ENCODE assay signal across 13 mouse cellular contexts in the genomic region with DNA sequence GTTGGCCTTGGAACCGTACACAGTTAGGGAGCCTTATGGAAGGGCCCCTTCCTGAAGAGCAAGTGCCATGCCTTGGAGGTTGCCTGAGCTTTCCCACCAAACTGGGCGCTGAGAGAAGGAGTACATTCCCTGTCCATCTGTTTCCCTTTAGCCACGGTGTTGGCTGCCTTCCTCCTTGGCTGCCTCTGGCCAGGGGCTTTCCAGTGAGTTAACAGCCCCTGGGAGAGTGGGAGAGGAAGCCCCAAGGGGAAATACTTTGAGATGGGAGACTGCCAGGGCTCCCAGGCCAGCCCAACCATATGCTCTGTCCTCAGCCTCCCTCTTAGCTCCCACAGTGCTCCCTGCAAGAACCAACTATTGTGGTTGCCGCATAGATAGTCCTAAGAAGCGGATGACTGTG.
DNase-seq lines count a peak whose midpoint lies in the region; ATAC-seq and TF ChIP-seq lines count a peak whose summit lies in the region.
"Had no signal": no experiment of that assay in that cellular context is flagged by ENCODE, and none has a peak within 500 bp of the region (broad histone marks: within the 10 kb centered on the region; RNA-seq: fewer than 3 reads in every experiment).

No protein-coding gene starts in this region.

- H3K9me3 ChIP-seq in hindbrain, embryonic 16.5 days (ENCODE audit: control insufficient read depth, low read length): no peaks in the 10 kb centered on the region
- no peaks in the 10 kb centered on the region for H3K9me3 ChIP-seq in hindbrain, embryonic 13.5 days
- H3K9me3 ChIP-seq in embryonic facial prominence, embryonic 15.5 days (replicated peaks): no peaks in the 10 kb centered on the region
- H3K9me3 ChIP-seq: embryonic facial prominence, embryonic 12.5 days; intestine, embryonic 15.5 days had no signal

- intact Hi-C loops in heart, postnatal 25 days (cut with DNase I): no loop called here

- no peak overlapping the region for H3K9ac ChIP-seq in hindbrain, embryonic 16.5 days (ENCODE audit: low read depth, low read length)
- H3K9ac ChIP-seq in hindbrain, embryonic 13.5 days: no peak overlapping the region
- H3K9ac ChIP-seq in embryonic facial prominence, embryonic 15.5 days: no peak overlapping the region
- H3K9ac ChIP-seq: embryonic facial prominence, embryonic 12.5 days; intestine, embryonic 15.5 days had no signal

- no peak for TF ChIP-seq CTCF in layer of hippocampus, adult 2 months (conservative IDR thresholded peaks at IDR 0.05)

- H3K27ac ChIP-seq in hindbrain, embryonic 16.5 days (ENCODE audit: low read depth, low read length): no peak overlapping the region
- H3K27ac ChIP-seq in hindbrain, embryonic 13.5 days: no peak overlapping the region
- peak overlapping the region; percentile 51; the same call in 1 of the 2 replicates for H3K27ac ChIP-seq in embryonic facial prominence, embryonic 15.5 days (replicated peaks)
- no peak overlapping the region for H3K27ac ChIP-seq in layer of hippocampus, adult 2 months
- H3K27ac ChIP-seq: embryonic facial prominence, embryonic 12.5 days; intestine, embryonic 15.5 days had no signal

- peak; percentile 84 for DNase-seq in Muller cell, postnatal 12 days (ENCODE audit: inconsistent ontology term)
- DNase-seq in heart, postnatal 25 days (ENCODE audit: low spot score): peak; percentile 8
- no peak for DNase-seq in right cerebral cortex, postnatal 36 days (ENCODE audit: low spot score in 2 of 2)
- no peak for DNase-seq in layer of hippocampus, adult 2 months (ENCODE audit: low spot score in 2 of 2)
- no peak for DNase-seq in neural tube, embryonic 10.5 days (ENCODE audit: extremely low spot score, low spot score)
- DNase-seq: right cerebral cortex, postnatal 14 days had no signal

- 58% methylated on average over 5 of the region's 5 CpGs for WGBS in hindbrain, embryonic 16.5 days
- WGBS in hindbrain, embryonic 13.5 days: 77% methylated on average over 5 of the region's 5 CpGs
- WGBS in embryonic facial prominence, embryonic 15.5 days: 24% methylated on average over 5 of the region's 5 CpGs

- no peaks in the 10 kb centered on the region for H3K4me1 ChIP-seq in hindbrain, embryonic 16.5 days (ENCODE audit: control insufficient read depth, insufficient read depth, low read depth, low read length)
- H3K4me1 ChIP-seq in hindbrain, embryonic 13.5 days (replicated peaks): peaks cover 2% of the 10 kb centered on the region
- peaks cover 20% of the 10 kb centered on the region for H3K4me1 ChIP-seq in embryonic facial prominence, embryonic 15.5 days

- H3K4me2 ChIP-seq in hindbrain, embryonic 16.5 days (ENCODE audit: low read length): no peak overlapping the region
- no peak overlapping the region for H3K4me2 ChIP-seq in hindbrain, embryonic 13.5 days
- H3K4me2 ChIP-seq in embryonic facial prominence, embryonic 15.5 days (replicated peaks): no peak overlapping the region
- H3K4me2 ChIP-seq: embryonic facial prominence, embryonic 12.5 days; intestine, embryonic 15.5 days had no signal

- peak; percentile 66 for ATAC-seq in hindbrain, embryonic 16.5 days
- ATAC-seq in hindbrain, embryonic 13.5 days (ENCODE audit: low FRiP score): no peak
- ATAC-seq in embryonic facial prominence, embryonic 15.5 days (ENCODE audit: insufficient number of reproducible peaks, low FRiP score, low TSS enrichment, low read depth): peak; percentile 75
- ATAC-seq: intestine, embryonic 15.5 days; midbrain, embryonic 16.5 days had no signal

- H3K36me3 ChIP-seq in hindbrain, embryonic 16.5 days (ENCODE audit: control insufficient read depth, insufficient read depth, low read length): no peaks in the 10 kb centered on the region
- H3K36me3 ChIP-seq in hindbrain, embryonic 13.5 days: no peaks in the 10 kb centered on the region
- H3K36me3 ChIP-seq in embryonic facial prominence, embryonic 15.5 days: no peaks in the 10 kb centered on the region
- H3K36me3 ChIP-seq: embryonic facial prominence, embryonic 12.5 days; G1E; intestine, embryonic 15.5 days had no signal

- H3K27me3 ChIP-seq in hindbrain, embryonic 16.5 days (replicated peaks; ENCODE audit: control insufficient read depth, insufficient read depth, low read length): no peaks in the 10 kb centered on the region
- no peaks in the 10 kb centered on the region for H3K27me3 ChIP-seq in hindbrain, embryonic 13.5 days
- H3K27me3 ChIP-seq in embryonic facial prominence, embryonic 15.5 days: no peaks in the 10 kb centered on the region
- H3K27me3 ChIP-seq: embryonic facial prominence, embryonic 12.5 days; intestine, embryonic 15.5 days had no signal

- no peak overlapping the region for H3K4me3 ChIP-seq in hindbrain, embryonic 16.5 days (ENCODE audit: low read length)
- H3K4me3 ChIP-seq in hindbrain, embryonic 13.5 days: no peak overlapping the region
- no peak overlapping the region for H3K4me3 ChIP-seq in embryonic facial prominence, embryonic 15.5 days (replicated peaks)
- H3K4me3 ChIP-seq in layer of hippocampus, adult 2 months: no peak overlapping the region
- H3K4me3 ChIP-seq: embryonic facial prominence, embryonic 12.5 days; intestine, embryonic 15.5 days had no signal

Comparison
In these comparisons a context has a peak if more than half of its experiments do, and no peak if none do; other contexts are left out.
1. DNase-seq: peak in Muller cell, postnatal 12 days (single experiment) and heart, postnatal 25 days (single experiment); none in right cerebral cortex, postnatal 36 days (0 of 2), layer of hippocampus, adult 2 months (0 of 2) and neural tube, embryonic 10.5 days (single experiment).